Mouse (Mus musculus) CH12.LX (cell line): ENCODE measurements around the gene Olfr1308. TPM values are rescaled to one million over a fixed set of nuclear protein-coding genes. Genes with fewer than 3 reads are reported as not detected.

Experiments used
- DNase-seq: peaks from one replicate; pipeline ENCODE4 v3.0.0-alpha.2; 2013; ENCODE audit errors: extremely low read depth
- H3K27ac ChIP-seq: 2 replicates; pipeline ENCODE4 v1.5.1; 2012; ENCODE audit warnings: low read depth, mild to moderate bottlenecking, control low read depth, moderate library complexity; ENCODE audit not compliant: insufficient read depth
- H3K27me3 ChIP-seq: replicated peaks from 2 replicates; pipeline ENCODE3; 2012; ENCODE audit warnings: inconsistent platforms
- H3K36me3 ChIP-seq, 2 experiments: replicated peaks in 1 of 2; 2 replicates each; pipeline versions ENCODE3 to v1.6.1; 2012; ENCODE audit warnings: inconsistent platforms in 1 of 2, low read length in 1 of 2, mild to moderate bottlenecking in 1 of 2, mixed read lengths in 1 of 2, moderate library complexity in 1 of 2; ENCODE audit not compliant: control insufficient read depth in 1 of 2, insufficient read depth in 1 of 2
- H3K4me1 ChIP-seq, 2 experiments: 2 replicates each; pipeline ENCODE4 v1.6.1; 2012; ENCODE audit warnings: inconsistent platforms in 1 of 2, moderate library complexity in 1 of 2; ENCODE audit not compliant: insufficient read depth in 2 of 2, control insufficient read depth in 1 of 2
- H3K4me2 ChIP-seq: 2 replicates; pipeline ENCODE4 v1.6.1; 2012; ENCODE audit warnings: low read depth, mild to moderate bottlenecking, control low read depth; ENCODE audit not compliant: poor library complexity, insufficient read depth, severe bottlenecking
- H3K4me3 ChIP-seq, 3 experiments: fragments of 150-350 bp in 1 of 3; sonication (generic) in 1 of 3; replicated peaks in 1 of 3; 2 replicates each; pipeline versions ENCODE3 to v1.5.1; 2011 to 2012; ENCODE audit warnings: low read depth in 2 of 3, low read length in 2 of 3, mild to moderate bottlenecking in 2 of 3, moderate library complexity in 2 of 3, control low read depth in 1 of 3, improper control_type of control experiment in 1 of 3, inconsistent platforms in 1 of 3, mixed read lengths in 1 of 3; ENCODE audit not compliant: poor library complexity in 1 of 3
- H3K79me2 ChIP-seq: replicated peaks from 2 replicates; pipeline ENCODE4 v1.6.1; 2012; ENCODE audit warnings: mild to moderate bottlenecking, moderate library complexity; ENCODE audit not compliant: control insufficient read depth, poor library complexity, insufficient read depth, severe bottlenecking; ENCODE audit errors: extremely low read depth
- H3K9ac ChIP-seq: 2 replicates; pipeline ENCODE4 v1.6.1; 2012; ENCODE audit warnings: low read depth, mild to moderate bottlenecking, control low read depth, moderate library complexity; ENCODE audit not compliant: insufficient read depth
- H3K9me3 ChIP-seq: replicated peaks from 2 replicates; pipeline ENCODE3; 2012; ENCODE audit warnings: low read length, inconsistent platforms, mixed read lengths
- CHD1 ChIP-seq: IDR thresholded peaks from 2 replicates; pipeline ENCODE4 v1.6.1; 2012; ENCODE audit warnings: low read depth, low read length, improper control_type of control experiment, inconsistent platforms
- CHD2 ChIP-seq: IDR thresholded peaks from 2 replicates; pipeline ENCODE4 v1.6.1; 2011; ENCODE audit warnings: low read length, improper control_type of control experiment
- E2F4 ChIP-seq: IDR thresholded peaks from 2 replicates; pipeline ENCODE4 v1.6.1; 2011; ENCODE audit warnings: low read depth, low read length, improper control_type of control experiment; ENCODE audit not compliant: insufficient replicate concordance
- ELF1 ChIP-seq: IDR thresholded peaks from 2 replicates; pipeline ENCODE4 v1.6.1; 2014; ENCODE audit warnings: low read depth, mild to moderate bottlenecking, inconsistent platforms, low read length, improper control_type of control experiment
- PAX5 ChIP-seq: IDR thresholded peaks from 2 replicates; pipeline ENCODE4 v1.6.1; 2012; ENCODE audit warnings: low read length, inconsistent platforms, mixed read lengths
- TBP ChIP-seq: conservative IDR thresholded peaks from 2 replicates; pipeline ENCODE4 v1.6.1; 2011; ENCODE audit warnings: low read depth, low read length, improper control_type of control experiment
- ZKSCAN1 ChIP-seq: IDR thresholded peaks from 2 replicates; pipeline ENCODE4 v1.6.1; 2012; ENCODE audit warnings: low read depth, inconsistent platforms, low read length, improper control_type of control experiment, borderline replicate concordance
- dilution Hi-C: fragments of 300-500 bp; cut with MboI; formaldehyde crosslinking; loops from 2 replicates; pipeline ENCODE4 v1.14.3; 2020; ENCODE audit warnings: low sequenced_read_pairs; ENCODE audit not compliant: extremely low pct_unique_long_range_greater_than_20kb, extremely low pct_ligation_motif_present
- in situ Hi-C: fragments of 300-500 bp; cut with MboI; formaldehyde crosslinking; loops from 3 replicates; pipeline ENCODE4 v1.14.3; 2019; ENCODE audit warnings: low sequenced_read_pairs, low pct_ligation_motif_present, low pct_unique_long_range_greater_than_20kb, mixed read lengths
- polyA plus RNA-seq: library from polyadenylated mRNA; unstranded; fragments of >175 nt; gene quantifications from 2 replicates; pipeline ENCODE4 v1.2.1, GENCODE M21; 2012; ENCODE audit warnings: low read depth; ENCODE audit not compliant: insufficient read length
- total RNA-seq, 2 experiments: library from RNA; depleted of rRNA; stranded (reverse); fragments of 300-350 nt in 1 of 2; fragments of >200 nt in 1 of 2; gene quantifications; 2 replicates each; pipeline ENCODE4 v1.2.3; 2012 to 2014

The Olfr1308 gene
- total and polyA plus RNA-seq, 3 experiments: not detected

DNA sequence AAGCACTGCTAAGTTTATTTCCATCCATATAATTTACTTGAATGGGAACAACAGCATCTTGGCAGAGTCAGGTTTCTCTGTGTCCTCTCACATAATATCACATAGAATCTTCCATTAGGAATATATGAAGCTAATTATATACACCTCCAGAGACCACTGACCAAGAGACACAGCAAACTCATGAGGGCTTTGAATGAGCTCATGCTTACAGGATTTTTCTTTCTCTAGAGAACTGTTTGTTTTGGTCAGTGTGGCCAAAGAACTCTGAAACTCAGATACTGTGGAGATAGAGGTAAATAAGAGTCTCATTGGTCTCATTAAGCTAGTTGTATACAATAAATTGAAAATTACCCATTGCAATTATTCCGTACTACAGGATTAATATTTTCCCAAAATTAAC, 48.6 kb downstream of the Olfr1308 start, which contains the start of gene Olfr1306:
Gene Olfr1306 (minus strand): TSS at position 101 of the 400 bp plus-strand sequence.
- dilution Hi-C loops: no loop called here

More for the DNA sequence above, 48.6 kb downstream of the Olfr1308 start, which contains the start of gene Olfr1306:
- no peaks in the 10 kb centered on the region for H3K4me1 ChIP-seq
- H3K36me3 ChIP-seq: no peaks in the 10 kb centered on the region
- no peaks in the 10 kb centered on the region for H3K27me3 ChIP-seq
- in situ Hi-C loops: no loop called here
- no peak within 1 kb of the TSS for H3K27ac ChIP-seq
- H3K9ac ChIP-seq: no peak within 1 kb of the TSS
- no peak for DNase-seq
- no peak within 1 kb of the TSS for H3K4me3 ChIP-seq
- no peaks in the 10 kb centered on the region for H3K9me3 ChIP-seq
- TF ChIP-seq CHD2: no peak
- no peak for TF ChIP-seq ELF1
- TF ChIP-seq E2F4: no peak
- TF ChIP-seq TBP: no peak
- no peak for TF ChIP-seq PAX5
- no peak for TF ChIP-seq ZKSCAN1
- no peak for TF ChIP-seq CHD1
- TF ChIP-seq, all 38 proteins: peak for 0
- Histone ChIP-seq H3K4me2 (no peak within 1 kb of the TSS), H3K79me2 (no peaks in the 10 kb centered on the region)

Other genes with a start within 250 kb of the Olfr1308 start
- gene Olfr1301, start 213.9 kb downstream of the Olfr1308 start, total RNA-seq (2012; rRNA removed): not detected in 2 replicates
- not detected in 2 replicates for gene Olfr1301, start 213.9 kb downstream of the Olfr1308 start, total RNA-seq (2014; rRNA removed)
- not detected in 2 replicates for gene Olfr1301, start 213.9 kb downstream of the Olfr1308 start, polyA plus RNA-seq
- gene Olfr1302, start 187.5 kb downstream of the Olfr1308 start, total RNA-seq (2012; rRNA removed): not detected in 2 replicates
- gene Olfr1302, start 187.5 kb downstream of the Olfr1308 start, total RNA-seq (2014; rRNA removed): not detected in 2 replicates
- not detected in 2 replicates for gene Olfr1302, start 187.5 kb downstream of the Olfr1308 start, polyA plus RNA-seq
- gene Olfr1303, start 144.6 kb downstream of the Olfr1308 start, total RNA-seq (2012; rRNA removed): not detected in 2 replicates
- gene Olfr1303, start 144.6 kb downstream of the Olfr1308 start, total RNA-seq (2014; rRNA removed): not detected in 2 replicates
- gene Olfr1303, start 144.6 kb downstream of the Olfr1308 start, polyA plus RNA-seq: not detected in 2 replicates
- not detected in 2 replicates for gene Olfr1305, start 87.8 kb downstream of the Olfr1308 start, total RNA-seq (2012; rRNA removed)
- not detected in 2 replicates for gene Olfr1305, start 87.8 kb downstream of the Olfr1308 start, total RNA-seq (2014; rRNA removed)
- gene Olfr1305, start 87.8 kb downstream of the Olfr1308 start, polyA plus RNA-seq: not detected in 2 replicates
- not detected in 2 replicates for gene Olfr1306, start 48.7 kb downstream of the Olfr1308 start, total RNA-seq (2012; rRNA removed)
- not detected in 2 replicates for gene Olfr1306, start 48.7 kb downstream of the Olfr1308 start, total RNA-seq (2014; rRNA removed)
- not detected in 2 replicates for gene Olfr1306, start 48.7 kb downstream of the Olfr1308 start, polyA plus RNA-seq
- gene Olfr1307, start 15.5 kb downstream of the Olfr1308 start, total RNA-seq (2012; rRNA removed): not detected in 2 replicates
- not detected in 2 replicates for gene Olfr1307, start 15.5 kb downstream of the Olfr1308 start, total RNA-seq (2014; rRNA removed)
- not detected in 2 replicates for gene Olfr1307, start 15.5 kb downstream of the Olfr1308 start, polyA plus RNA-seq
- not detected in 2 replicates for gene Olfr1309, start 25.3 kb upstream of the Olfr1308 start, total RNA-seq (2012; rRNA removed)
- not detected in 2 replicates for gene Olfr1309, start 25.3 kb upstream of the Olfr1308 start, total RNA-seq (2014; rRNA removed)
- not detected in 2 replicates for gene Olfr1309, start 25.3 kb upstream of the Olfr1308 start, polyA plus RNA-seq
- gene Olfr1310, start 47.8 kb upstream of the Olfr1308 start, total RNA-seq (2012; rRNA removed): not detected in 2 replicates
- not detected in 2 replicates for gene Olfr1310, start 47.8 kb upstream of the Olfr1308 start, total RNA-seq (2014; rRNA removed)
- gene Olfr1310, start 47.8 kb upstream of the Olfr1308 start, polyA plus RNA-seq: not detected in 2 replicates
- not detected in 2 replicates for gene Olfr1311, start 59.5 kb upstream of the Olfr1308 start, total RNA-seq (2012; rRNA removed)
- not detected in 2 replicates for gene Olfr1311, start 59.5 kb upstream of the Olfr1308 start, total RNA-seq (2014; rRNA removed)
- not detected in 2 replicates for gene Olfr1311, start 59.5 kb upstream of the Olfr1308 start, polyA plus RNA-seq
- gene Olfr1312, start 85.3 kb upstream of the Olfr1308 start, total RNA-seq (2012; rRNA removed): not detected in 2 replicates
- not detected in 2 replicates for gene Olfr1312, start 85.3 kb upstream of the Olfr1308 start, total RNA-seq (2014; rRNA removed)
- not detected in 2 replicates for gene Olfr1312, start 85.3 kb upstream of the Olfr1308 start, polyA plus RNA-seq
- gene Olfr1313, start 112.9 kb upstream of the Olfr1308 start, total RNA-seq (2012; rRNA removed): not detected in 2 replicates
- not detected in 2 replicates for gene Olfr1313, start 112.9 kb upstream of the Olfr1308 start, total RNA-seq (2014; rRNA removed)
- gene Olfr1313, start 112.9 kb upstream of the Olfr1308 start, polyA plus RNA-seq: not detected in 2 replicates
- gene Olfr1314, start 131.8 kb upstream of the Olfr1308 start, total RNA-seq (2012; rRNA removed): not detected in 2 replicates
- gene Olfr1314, start 131.8 kb upstream of the Olfr1308 start, total RNA-seq (2014; rRNA removed): not detected in 2 replicates
- gene Olfr1314, start 131.8 kb upstream of the Olfr1308 start, polyA plus RNA-seq: not detected in 2 replicates
- gene Olfr1315-ps1, start 150.5 kb upstream of the Olfr1308 start, total RNA-seq (2012; rRNA removed): not detected in 2 replicates
- gene Olfr1315-ps1, start 150.5 kb upstream of the Olfr1308 start, total RNA-seq (2014; rRNA removed): not detected in 2 replicates
- gene Olfr1315-ps1, start 150.5 kb upstream of the Olfr1308 start, polyA plus RNA-seq: not detected in 2 replicates
- not detected in 2 replicates for gene Olfr1316, start 170.0 kb upstream of the Olfr1308 start, total RNA-seq (2012; rRNA removed)
- gene Olfr1316, start 170.0 kb upstream of the Olfr1308 start, total RNA-seq (2014; rRNA removed): not detected in 2 replicates
- not detected in 2 replicates for gene Olfr1316, start 170.0 kb upstream of the Olfr1308 start, polyA plus RNA-seq
- gene Olfr1317, start 175.4 kb upstream of the Olfr1308 start, total RNA-seq (2012; rRNA removed): not detected in 2 replicates
- not detected in 2 replicates for gene Olfr1317, start 175.4 kb upstream of the Olfr1308 start, total RNA-seq (2014; rRNA removed)
- not detected in 2 replicates for gene Olfr1317, start 175.4 kb upstream of the Olfr1308 start, polyA plus RNA-seq
- not detected in 2 replicates for gene Olfr1318, start 189.3 kb upstream of the Olfr1308 start, total RNA-seq (2012; rRNA removed)
- gene Olfr1318, start 189.3 kb upstream of the Olfr1308 start, total RNA-seq (2014; rRNA removed): not detected in 2 replicates
- not detected in 2 replicates for gene Olfr1318, start 189.3 kb upstream of the Olfr1308 start, polyA plus RNA-seq